Mouse (Mus musculus): ENCODE data around the gene Bud23. TPM values are rescaled to one million over a fixed set of nuclear protein-coding genes. Genes with fewer than 3 reads are reported as not detected.

Gene Bud23
- polyA plus RNA-seq, 1 experiment: 56.4 TPM

- no peak for DNase-seq
- TF ChIP-seq CTCF (IDR thresholded peaks at IDR 0.05; ENCODE audit: insufficient read depth, low read length): no peak
- no peak for TF ChIP-seq POLR2A (IDR thresholded peaks at IDR 0.05; ENCODE audit: borderline replicate concordance, extremely low read depth, low read depth, low read length)
- H3K4me3 ChIP-seq (replicated peaks; ENCODE audit: extremely low read depth, low read depth, low read length): no peak overlapping the region
- H3K4me1 ChIP-seq (ENCODE audit: control insufficient read depth, insufficient read depth, low read length): peaks cover 4% of the 10 kb centered on the region; the same call in 1 of the 2 replicates
- 56% methylated on average over 26 of the region's 26 CpGs for WGBS
These were observed 52.7 kb downstream of the Bud23 start for GRCm38 (mm10) chr5:135011809-135012613.

- TF ChIP-seq POLR2A (IDR thresholded peaks at IDR 0.05; ENCODE audit: borderline replicate concordance, extremely low read depth, low read depth, low read length) (no peak), CTCF (IDR thresholded peaks at IDR 0.05; ENCODE audit: insufficient read depth, low read length) (no peak)
- Histone ChIP-seq H3K4me1 (ENCODE audit: control insufficient read depth, insufficient read depth, low read length) (peaks cover 4% of the 10 kb centered on the region; the same call in 1 of the 2 replicates), H3K4me3 (replicated peaks; ENCODE audit: extremely low read depth, low read depth, low read length) (no peak overlapping the region)
- no peak for DNase-seq
- WGBS: 81% methylated on average over 25 of the region's 25 CpGs
These were observed 53.7 kb downstream of the Bud23 start for GRCm38 (mm10) chr5:135010841-135011743.

- 38% methylated on average over 7 of the region's 7 CpGs for WGBS
- TF ChIP-seq POLR2A (IDR thresholded peaks at IDR 0.05; ENCODE audit: borderline replicate concordance, extremely low read depth, low read depth, low read length): no peak
- no peak for TF ChIP-seq CTCF (IDR thresholded peaks at IDR 0.05; ENCODE audit: insufficient read depth, low read length)
- peaks cover 4% of the 10 kb centered on the region; the same call in 1 of the 2 replicates for H3K4me1 ChIP-seq (ENCODE audit: control insufficient read depth, insufficient read depth, low read length)
- peak overlapping the region; percentile 89 for H3K4me3 ChIP-seq (replicated peaks; ENCODE audit: extremely low read depth, low read depth, low read length)
- DNase-seq: no peak
These were observed 54.4 kb downstream of the Bud23 start for GRCm38 (mm10) chr5:135010320-135010709.

GRCm38 (mm10) chr5:135009590-135010319 is 55.0 kb downstream of the Bud23 start:
- Histone ChIP-seq H3K4me3 (replicated peaks; ENCODE audit: extremely low read depth, low read depth, low read length) (peak overlapping the region; percentile 89), H3K4me1 (ENCODE audit: control insufficient read depth, insufficient read depth, low read length) (peaks cover 4% of the 10 kb centered on the region; the same call in 1 of the 2 replicates)
- DNase-seq: peak; percentile 95
- WGBS: 1% methylated on average over 37 of the region's 37 CpGs
- TF ChIP-seq CTCF (IDR thresholded peaks at IDR 0.05; ENCODE audit: insufficient read depth, low read length) (no peak), POLR2A (IDR thresholded peaks at IDR 0.05; ENCODE audit: borderline replicate concordance, extremely low read depth, low read depth, low read length) (peak; percentile 46; the same call in 1 of the 2 replicates)

- Histone ChIP-seq H3K4me3 (replicated peaks; ENCODE audit: extremely low read depth, low read depth, low read length) (peak within 1 kb of the TSS; percentile 89), H3K4me1 (ENCODE audit: control insufficient read depth, insufficient read depth, low read length) (peaks cover 4% of the 10 kb centered on the region; the same call in 1 of the 2 replicates)
- peak; percentile 16; the same call in 1 of the 2 replicates for TF ChIP-seq CTCF (IDR thresholded peaks at IDR 0.05; ENCODE audit: insufficient read depth, low read length)
- TF ChIP-seq POLR2A (IDR thresholded peaks at IDR 0.05; ENCODE audit: borderline replicate concordance, extremely low read depth, low read depth, low read length): peak; percentile 98
- peak; percentile 97 for DNase-seq
- under 1% methylated on average over 52 of the region's 52 CpGs for WGBS
These were observed 55.8 kb downstream of the Bud23 start, which contains the start of gene Abhd11 for GRCm38 (mm10) chr5:135008671-135009589. TSS of gene Abhd11 (plus strand) at chr5:135009152.

- 25% methylated on average over 16 of the region's 16 CpGs for WGBS
- Histone ChIP-seq H3K4me1 (ENCODE audit: control insufficient read depth, insufficient read depth, low read length) (peaks cover 4% of the 10 kb centered on the region; the same call in 1 of the 2 replicates), H3K4me3 (replicated peaks; ENCODE audit: extremely low read depth, low read depth, low read length) (peak overlapping the region; percentile 64)
- peak; percentile 70 for DNase-seq
- 0 out of 2 replicates have a peak, but pooled peaks have one; percentile 11 for TF ChIP-seq CTCF (IDR thresholded peaks at IDR 0.05; ENCODE audit: insufficient read depth, low read length)
- TF ChIP-seq POLR2A (IDR thresholded peaks at IDR 0.05; ENCODE audit: borderline replicate concordance, extremely low read depth, low read depth, low read length): 0 out of 2 replicates have a peak, but pooled peaks have one; percentile 32
These were observed 56.8 kb downstream of the Bud23 start for GRCm38 (mm10) chr5:135007802-135008571.

Other genes starting within 250 kb of the Bud23 start
- not detected in 2 replicates for gene Tmem270, start 158.2 kb downstream of the Bud23 start, polyA plus RNA-seq (2012; rRNA removed)
- gene Cldn13, start 149.4 kb downstream of the Bud23 start, polyA plus RNA-seq (2012; rRNA removed): not detected in 2 replicates
- 16.3 and 23.2 TPM in 2 replicates for gene Mettl27, start 132.6 kb downstream of the Bud23 start, polyA plus RNA-seq (2012; rRNA removed)
- gene Cldn4, start 118.0 kb downstream of the Bud23 start, polyA plus RNA-seq (2012; rRNA removed): 9.2 and 18.9 TPM in 2 replicates
- 333 and 552 TPM in 2 replicates for gene Cldn3, start 78.7 kb downstream of the Bud23 start, polyA plus RNA-seq (2012; rRNA removed)
- 66.9 and 78.4 TPM in 2 replicates for gene Abhd11, start 55.8 kb downstream of the Bud23 start, polyA plus RNA-seq (2012; rRNA removed)
- 10.6 and 11.7 TPM in 2 replicates for gene Stx1a, start 41.5 kb downstream of the Bud23 start, polyA plus RNA-seq (2012; rRNA removed)
- 30.7 and 31.5 TPM in 2 replicates for gene Dnajc30, start 757 bp downstream of the Bud23 start, polyA plus RNA-seq (2012; rRNA removed)
- 2.3 and 3.0 TPM in 2 replicates for gene Vps37d, start 13.3 kb upstream of the Bud23 start, polyA plus RNA-seq (2012; rRNA removed)
- gene Mlxipl, start 24.9 kb upstream of the Bud23 start, polyA plus RNA-seq (2012; rRNA removed): 17.8 and 28.5 TPM in 2 replicates
- 8.1 and 8.3 TPM in 2 replicates for gene Tbl2, start 84.7 kb upstream of the Bud23 start, polyA plus RNA-seq (2012; rRNA removed)
- 37.3 and 42.9 TPM in 2 replicates for gene Bcl7b, start 103.3 kb upstream of the Bud23 start, polyA plus RNA-seq (2012; rRNA removed)
- gene Baz1b, start 122.3 kb upstream of the Bud23 start, polyA plus RNA-seq (2012; rRNA removed): 22.2 and 23.4 TPM in 2 replicates
- 0.22 and 0.95 TPM in 2 replicates for gene Fzd9, start 186.3 kb upstream of the Bud23 start, polyA plus RNA-seq (2012; rRNA removed)

All from lung, adult 2 months (tissue).